In genomic region chr11:116245616-116246015, GRCm38 (mm10) we compare ENCODE assay signal across 22 mouse cellular contexts. TPM values are rescaled to one million over a fixed set of nuclear protein-coding genes. Genes with fewer than 3 reads are reported as not detected.
"Had no signal": no experiment of that assay in that cellular context is flagged by ENCODE, and none has a peak within 500 bp of the region (broad histone marks: within the 10 kb centered on the region; RNA-seq: fewer than 3 reads in every experiment).

No protein-coding gene starts in this region.

- H3K27ac ChIP-seq: limb, embryonic 12.5 days; limb, embryonic 15.5 days; liver, embryonic 14.5 days; midbrain, embryonic 10.5 days; midbrain, embryonic 13.5 days; neural tube, embryonic 13.5 days had no signal

- ATAC-seq: intestine, embryonic 16.5 days; liver, postnatal 0 days; lung, postnatal 0 days; midbrain, embryonic 13.5 days; midbrain, embryonic 16.5 days had no signal

- DNase-seq: layer of hippocampus, postnatal 36 days; left cerebral cortex, postnatal 4 days; liver, postnatal 0 days; lung, embryonic 14.5 days; lung, postnatal 36 days; retina, postnatal 1 day; right cerebral cortex, postnatal 25 days; thymus, adult 18-20 months; thymus, postnatal 36 days had no signal

- H3K9me3 ChIP-seq: limb, embryonic 12.5 days; limb, embryonic 15.5 days; megakaryocyte, embryonic 14.5 days; midbrain, embryonic 10.5 days; midbrain, embryonic 13.5 days; neural tube, embryonic 13.5 days had no signal

- H3K4me2 ChIP-seq: limb, embryonic 12.5 days; limb, embryonic 15.5 days; liver, embryonic 11.5 days; lung, embryonic 14.5 days; midbrain, embryonic 13.5 days; neural tube, embryonic 13.5 days had no signal

- H3K27me3 ChIP-seq: limb, embryonic 12.5 days; limb, embryonic 15.5 days; megakaryocyte, embryonic 14.5 days; midbrain, embryonic 13.5 days; neural tube, embryonic 13.5 days had no signal

- H3K9ac ChIP-seq: limb, embryonic 12.5 days; limb, embryonic 15.5 days; liver, embryonic 14.5 days; liver, postnatal 0 days; lung, embryonic 14.5 days; midbrain, embryonic 13.5 days; neural tube, embryonic 13.5 days had no signal

- H3K4me3 ChIP-seq: limb, embryonic 12.5 days; limb, embryonic 15.5 days; megakaryocyte, embryonic 14.5 days; midbrain, embryonic 10.5 days; midbrain, embryonic 13.5 days; myocyte; neural tube, embryonic 13.5 days had no signal

- H3K4me1 ChIP-seq: midbrain, embryonic 13.5 days had no signal

RNA-seq across cellular contexts. Expression of gene Galr2, which starts 35.1 kb away (rescaled TPM):
- polyA plus RNA-seq: limb, embryonic 12.5 days; liver, postnatal 0 days; lung, embryonic 14.5 days; lung, postnatal 0 days; spleen, adult 2 months had no signal
